Mouse (Mus musculus) E14TG2a.4 (cell line): ENCODE results near the gene Cadm2.

Source experiments
- CTCF ChIP-seq: conservative IDR thresholded peaks from 2 replicates; pipeline ENCODE4 v1.5.1; 2014; ENCODE audit warnings: low read length
- POU5F1 ChIP-seq: IDR thresholded peaks from 2 replicates; pipeline ENCODE4 v1.6.1; 2014; ENCODE audit warnings: low read length, borderline replicate concordance

- TF ChIP-seq CTCF (no peak), POU5F1 (no peak)
These were observed 6.8 kb downstream of the Cadm2 start for GRCm38 (mm10) chr16:67613876-67614275.
